Mouse (Mus musculus): Measurements from ENCODE around the gene Nup107.
"Not testable (repeated sequence)": the region's sequence is repeated elsewhere in the genome, so short reads cannot be mapped to it uniquely, and the experiment has no call there.

Nup107 gene

DNA sequence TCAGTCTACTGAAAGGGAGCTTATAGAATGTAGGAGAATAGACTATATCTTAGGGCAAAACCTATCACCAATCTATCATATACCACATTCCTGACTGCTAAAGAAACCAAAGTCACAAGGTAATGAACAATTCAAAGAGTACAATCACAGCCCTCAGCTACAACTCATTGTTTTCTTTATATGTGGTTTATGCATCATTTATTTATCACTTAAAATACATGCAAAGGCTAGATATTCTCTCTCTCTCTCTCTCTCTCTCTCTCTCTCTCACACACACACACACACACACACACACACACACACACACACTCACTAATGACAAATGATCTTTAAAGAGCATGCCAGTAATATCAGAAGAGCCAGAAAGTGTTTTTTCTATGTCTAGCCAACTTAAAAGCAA is 86.7 kb downstream of the Nup107 start:
- intact Hi-C loops (cut with DNase I): no loop called here

GRCm38 (mm10) chr10:117704964-117705335 is 87.6 kb downstream of the Nup107 start:
- intact Hi-C loops (cut with DNase I): no loop called here

GRCm38 (mm10) chr10:117704314-117704963 is 88.1 kb downstream of the Nup107 start:
- intact Hi-C loops (cut with DNase I): not testable (repeated sequence)

DNA sequence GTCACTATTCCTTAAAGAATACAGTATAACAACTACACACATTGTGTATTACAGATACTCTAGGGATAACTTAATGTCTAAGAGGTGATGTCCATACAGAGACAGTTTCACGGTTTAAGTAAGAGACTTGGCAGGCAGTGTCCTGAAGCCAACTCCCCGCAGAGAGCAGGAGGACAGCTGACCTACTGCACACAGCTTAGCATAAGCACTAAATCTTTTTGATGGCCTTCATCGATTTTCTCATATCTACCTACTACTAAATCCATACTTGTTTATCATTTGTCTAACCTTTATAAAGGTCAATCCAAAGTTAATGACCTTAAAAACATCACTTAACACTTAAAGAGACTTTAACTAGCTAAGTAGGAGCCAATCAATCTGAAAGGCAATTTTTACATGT is 89.0 kb downstream of the Nup107 start:
- intact Hi-C loops (cut with DNase I): no loop called here

- intact Hi-C loops (cut with DNase I): no loop called here
These were observed 90.3 kb downstream of the Nup107 start for GRCm38 (mm10) chr10:117702024-117702833.

DNA sequence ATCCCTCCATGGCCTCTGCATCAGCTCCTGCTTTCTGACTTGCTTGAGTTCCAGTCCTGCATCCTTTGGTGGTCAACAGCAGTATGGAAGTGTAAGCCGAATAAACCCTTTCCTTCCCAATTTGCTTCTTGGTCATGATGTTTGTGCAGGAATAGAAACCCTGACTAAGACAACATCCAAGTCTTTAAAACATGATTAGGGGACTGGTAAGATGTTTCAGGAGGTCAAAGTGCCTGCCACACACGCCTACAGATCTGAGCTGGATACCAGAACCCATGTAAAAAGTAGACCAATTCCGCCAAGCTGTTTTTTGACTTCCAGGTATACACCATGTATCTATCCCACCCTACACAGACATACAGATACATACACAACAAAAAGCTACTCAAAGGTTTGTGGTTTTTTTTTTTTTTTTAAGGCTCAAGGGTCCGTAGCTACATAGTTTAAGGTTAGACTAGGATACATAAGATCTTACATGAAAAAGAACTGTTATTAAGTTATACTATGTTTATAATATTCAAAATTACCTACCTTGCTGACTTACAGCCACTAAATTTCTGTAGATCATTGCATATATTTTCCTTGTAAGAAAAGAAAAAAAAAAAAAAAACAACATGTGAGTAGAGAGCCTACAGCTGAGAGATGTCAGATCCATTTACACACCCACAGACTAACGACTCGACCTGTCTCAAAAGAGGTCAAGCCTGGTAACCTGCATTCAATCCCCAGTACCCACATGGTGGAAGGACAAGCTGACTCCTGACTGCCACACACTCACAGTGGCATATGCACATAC is 91.3 kb downstream of the Nup107 start:
- intact Hi-C loops (cut with DNase I): no loop called here

All from adrenal gland (tissue).